Mouse (Mus musculus) heart, postnatal 25 days (tissue): ENCODE measurements at regions not wholly inside any gene's neighbourhood (a gene's known extent, or its start where the extent isn't known, plus 50 kb on each side); places are given as distances from the start of the nearest gene placed in this dataset.
"Not testable (repeated sequence)": the region's sequence is repeated elsewhere in the genome, so short reads cannot be mapped to it uniquely, and the experiment has no call there.

ENCODE experiments used
- DNase-seq: peaks from one replicate; pipeline ENCODE4 v3.0.0; 2022; ENCODE audit warnings: low spot score
- intact Hi-C: fragments of 180-260 bp; cut with DNase I; formaldehyde crosslinking; loops from one replicate; pipeline ENCODE4 v1.15.1; 2025

DNA sequence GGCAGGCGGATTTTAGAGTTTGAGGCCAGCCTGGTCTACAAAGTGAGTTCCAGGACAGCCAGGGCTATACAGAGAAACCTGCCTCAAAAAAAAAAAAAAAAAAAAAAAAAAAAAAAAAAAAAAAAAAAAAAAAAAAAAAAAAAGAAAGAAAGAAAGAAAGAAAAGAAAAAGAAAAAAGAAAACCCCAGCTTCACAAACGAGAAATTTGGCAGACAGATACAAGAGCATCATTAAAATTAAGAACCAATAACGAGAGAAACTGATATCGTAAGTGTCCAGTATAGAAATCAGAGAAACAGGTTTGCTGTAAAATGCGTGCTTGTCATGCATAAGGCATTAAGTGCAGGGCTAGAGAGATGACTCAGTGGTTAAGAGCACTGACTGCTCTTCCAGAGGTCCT lies 228.4 kb upstream of the Jarid2 start:
- intact Hi-C loops, DNase-seq: not testable (repeated sequence)

DNA sequence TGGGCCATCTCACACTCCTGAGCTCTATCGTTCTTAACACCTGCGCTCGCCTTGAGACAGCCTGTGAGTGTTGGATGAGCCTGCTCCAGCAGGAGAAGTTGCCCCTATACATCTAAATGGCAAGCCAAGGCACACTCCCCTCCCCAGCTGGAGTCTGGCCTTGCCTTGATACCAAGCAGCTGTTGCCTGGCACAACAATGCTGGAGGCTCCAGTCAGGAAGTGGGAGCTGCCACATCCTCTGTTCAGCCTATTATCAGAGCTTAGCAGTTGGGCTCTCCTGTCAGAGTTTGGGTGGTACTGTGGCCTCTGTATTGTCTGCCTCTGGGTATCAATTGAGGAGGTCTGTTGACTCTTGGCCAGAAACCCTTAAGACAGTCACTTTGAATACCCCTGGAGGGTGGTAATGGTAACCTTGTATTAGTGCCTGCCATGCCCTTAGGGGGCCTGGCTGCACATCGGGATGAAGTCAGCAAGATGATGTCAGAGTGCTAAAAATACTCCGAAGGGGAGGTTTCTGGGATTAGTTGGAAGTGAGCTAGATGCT lies 227.4 kb upstream of the Jarid2 start:
- no peak for DNase-seq
- intact Hi-C loops = no loop called here

DNA sequence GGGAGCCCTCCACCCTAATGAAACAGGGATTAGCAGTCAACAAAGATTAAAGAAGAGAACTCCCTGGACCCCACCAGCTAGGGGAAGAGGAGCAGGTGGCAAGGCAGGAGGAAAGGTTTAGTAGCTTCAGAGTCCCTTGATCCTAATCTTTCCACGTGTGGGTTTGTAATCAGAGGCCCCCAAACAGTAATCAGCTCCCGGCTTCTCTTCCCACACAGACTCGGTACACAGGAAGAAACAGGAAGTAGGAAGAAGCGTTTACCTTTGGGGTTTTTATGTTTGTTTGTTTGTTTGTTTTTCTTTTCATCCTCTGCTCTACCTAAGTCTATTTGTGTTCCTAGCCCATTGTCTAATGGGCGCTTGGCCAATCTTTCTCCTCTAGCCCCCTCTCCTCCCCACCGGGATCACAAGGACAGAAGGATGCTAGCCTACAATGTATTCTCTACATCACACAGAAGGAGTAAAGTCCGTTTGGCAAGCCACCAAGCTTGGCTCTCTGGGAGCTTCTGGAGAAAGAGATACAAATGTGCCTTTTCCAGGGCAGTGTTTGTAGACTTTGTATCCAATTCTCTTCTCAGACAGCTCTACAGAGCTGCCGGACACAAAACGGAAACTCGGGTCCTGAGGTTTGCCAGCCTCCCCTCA lies 226.5 kb upstream of the Jarid2 start:
- intact Hi-C loops = no loop called here
- DNase-seq = no peak

DNA sequence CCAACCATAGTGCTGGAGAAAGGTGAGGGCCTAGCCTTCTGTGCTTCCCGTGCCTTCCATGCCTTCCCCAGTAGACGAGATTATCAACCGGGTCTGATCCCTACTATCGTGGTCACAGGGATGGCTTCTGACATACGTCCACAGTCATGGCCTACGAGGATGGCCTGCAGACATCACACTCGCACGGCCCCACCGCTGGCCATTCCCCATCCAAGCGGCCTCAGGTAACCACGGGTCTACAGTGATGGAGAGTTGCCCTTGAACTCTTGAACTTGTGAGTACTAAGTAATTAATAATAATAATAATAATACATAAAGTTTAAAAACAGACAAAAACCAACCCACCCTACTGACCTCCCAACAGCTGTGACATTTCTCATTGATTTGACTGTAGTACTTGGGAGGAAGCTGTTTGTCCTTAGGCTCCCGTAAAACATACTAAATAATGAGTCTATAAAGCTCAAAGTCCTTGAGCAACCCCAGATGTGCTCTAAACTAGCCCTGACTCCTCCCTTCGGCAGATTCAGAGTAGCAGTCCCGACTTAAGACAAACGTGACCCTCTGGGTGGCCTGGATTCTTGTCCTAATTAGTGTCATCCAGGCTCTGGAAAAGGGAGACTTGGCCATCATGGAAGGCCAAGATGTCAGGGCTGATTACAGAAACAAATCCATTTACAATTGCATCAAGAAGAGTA lies 225.9 kb upstream of the Jarid2 start:
- intact Hi-C loops = no loop called here
- no peak for DNase-seq

DNA sequence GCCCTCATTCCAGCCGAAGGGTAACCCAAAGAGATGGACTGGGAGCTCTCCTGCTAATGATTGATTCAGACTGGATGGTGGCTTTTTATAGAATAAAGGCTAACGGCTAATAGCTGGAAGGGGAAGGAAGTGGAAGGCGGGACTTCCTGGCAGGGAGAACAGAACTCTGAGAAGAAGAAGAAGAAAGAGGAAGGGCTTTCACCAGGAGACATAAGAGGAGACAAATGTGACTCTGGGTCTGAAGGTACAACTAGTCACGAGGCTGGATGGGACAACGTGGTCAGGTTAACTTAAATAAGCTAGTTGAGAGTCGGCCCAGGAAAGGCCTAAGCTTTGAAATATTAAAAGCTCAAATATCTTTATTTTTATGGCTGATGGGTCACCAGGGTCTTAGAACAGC lies 224.8 kb upstream of the Jarid2 start:
- no peak for DNase-seq
- intact Hi-C loops = no loop called here

DNA sequence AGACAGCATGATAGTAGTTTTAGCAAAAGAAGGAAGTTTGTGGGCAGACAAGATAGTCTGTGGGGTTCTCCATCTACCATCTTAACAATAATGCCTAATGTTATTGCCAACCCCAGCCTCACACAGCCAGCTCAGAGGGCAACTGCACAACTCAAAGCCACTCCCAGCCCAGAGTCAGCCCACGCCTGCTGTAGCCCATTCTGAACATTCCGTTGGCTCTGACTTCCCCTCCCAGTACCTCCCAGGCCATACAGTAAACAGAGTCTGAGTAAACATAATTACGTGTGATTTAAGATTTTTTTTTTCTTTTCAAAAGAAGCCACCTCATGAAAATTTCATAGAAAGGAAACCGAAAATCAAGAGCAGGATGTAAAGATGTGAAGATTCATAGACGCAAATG lies 222.3 kb upstream of the Jarid2 start:
- no peak for DNase-seq
- intact Hi-C loops = no loop called here

DNA sequence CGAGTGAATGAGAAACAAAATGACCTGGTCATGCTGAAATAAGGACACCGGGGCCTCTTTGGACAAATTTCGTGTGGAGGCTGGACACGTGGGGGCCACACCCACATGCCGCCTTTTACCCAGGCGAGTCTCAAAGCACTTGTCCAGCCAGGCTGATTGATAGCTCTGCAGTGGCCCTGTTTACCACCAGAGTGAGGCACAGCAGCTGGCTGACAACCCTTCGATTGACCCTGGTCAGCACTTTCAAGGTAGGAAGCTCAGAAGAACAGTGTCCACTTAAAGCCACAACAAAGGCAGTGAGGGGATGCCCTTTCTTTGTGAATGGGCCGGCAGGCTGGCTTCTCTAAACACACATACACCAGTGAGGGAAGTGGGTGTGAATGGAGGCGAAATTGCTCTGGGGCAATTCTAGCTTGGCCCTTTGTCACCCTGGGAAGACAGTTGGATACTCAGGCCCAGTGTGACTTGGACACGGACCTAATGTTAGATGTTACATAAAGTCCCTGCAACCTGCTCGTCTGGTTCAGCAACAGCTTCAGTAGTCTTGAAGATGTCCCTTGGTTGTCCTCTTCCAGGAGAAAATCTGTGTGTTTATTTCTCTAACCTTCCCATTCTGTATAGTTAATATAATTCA lies 219.6 kb upstream of the Jarid2 start:
- intact Hi-C loops = no loop called here
- DNase-seq = no peak

DNA sequence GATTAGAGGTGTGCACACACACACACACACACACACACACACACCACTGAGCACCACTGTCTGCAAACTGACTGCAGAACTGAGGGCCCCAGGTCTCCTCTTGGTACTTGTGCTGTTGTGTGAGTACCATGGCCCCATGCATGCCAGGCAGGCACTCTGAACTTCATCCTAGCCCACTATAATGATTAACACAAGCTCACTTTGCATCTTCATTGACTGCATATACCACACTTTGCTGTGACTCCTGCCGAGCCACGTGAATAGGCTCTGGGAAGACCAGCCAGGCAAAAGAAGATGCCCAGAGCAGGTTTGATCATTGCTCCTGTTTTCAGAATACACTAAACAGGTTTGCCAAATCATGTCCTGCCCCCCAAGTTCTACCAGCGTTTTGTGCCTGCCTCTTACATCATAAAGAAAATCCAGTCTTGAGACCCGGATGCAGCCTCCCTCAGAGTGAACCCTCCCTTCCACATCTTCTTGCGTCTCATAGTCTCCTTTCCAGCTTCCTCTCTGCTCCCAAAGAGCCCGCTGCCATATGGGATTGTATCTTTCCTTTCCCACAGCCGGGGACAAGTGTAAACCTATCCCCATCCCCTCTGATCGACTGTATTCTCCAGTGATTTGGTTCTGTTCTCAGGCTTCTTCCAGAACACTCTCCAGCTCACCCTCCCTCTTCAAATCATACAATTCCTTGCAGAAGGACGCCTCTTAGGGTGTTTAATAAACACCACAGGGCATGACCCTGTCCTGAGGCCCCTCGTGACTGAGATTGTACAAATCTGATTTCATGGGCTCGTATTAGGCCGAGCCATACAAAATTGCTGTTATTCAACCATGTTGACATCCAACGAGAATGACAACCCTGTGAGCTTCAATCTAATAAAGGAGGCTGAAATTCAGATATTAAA lies 215.6 kb upstream of the Jarid2 start:
- DNase-seq = no peak
- intact Hi-C loops = no loop called here

DNA sequence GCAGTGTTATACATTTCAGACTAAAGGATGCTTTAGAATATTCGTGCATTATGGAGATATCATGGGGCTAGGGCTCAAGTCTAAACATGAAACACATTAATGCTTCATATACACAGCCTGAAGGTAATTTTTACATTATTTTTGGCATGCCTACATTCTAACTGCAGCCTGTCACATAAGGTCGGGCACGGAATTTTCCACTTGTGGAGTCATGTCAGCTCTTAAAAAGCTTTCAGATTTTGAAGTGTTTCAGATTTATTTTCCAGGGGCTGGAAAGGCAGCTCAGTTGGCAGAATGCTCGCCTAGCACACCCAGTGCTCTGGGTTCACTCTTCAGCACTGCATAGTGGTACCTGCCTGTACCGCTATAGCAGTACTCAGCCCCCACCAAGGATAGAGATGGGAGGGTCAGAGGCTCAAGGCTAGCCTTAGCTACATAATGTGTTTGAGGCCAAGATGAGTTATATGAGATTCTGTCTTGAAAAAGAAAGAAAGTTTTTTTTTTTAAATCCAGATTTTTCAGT lies 214.6 kb upstream of the Jarid2 start:
- intact Hi-C loops = no loop called here
- DNase-seq = no peak

DNA sequence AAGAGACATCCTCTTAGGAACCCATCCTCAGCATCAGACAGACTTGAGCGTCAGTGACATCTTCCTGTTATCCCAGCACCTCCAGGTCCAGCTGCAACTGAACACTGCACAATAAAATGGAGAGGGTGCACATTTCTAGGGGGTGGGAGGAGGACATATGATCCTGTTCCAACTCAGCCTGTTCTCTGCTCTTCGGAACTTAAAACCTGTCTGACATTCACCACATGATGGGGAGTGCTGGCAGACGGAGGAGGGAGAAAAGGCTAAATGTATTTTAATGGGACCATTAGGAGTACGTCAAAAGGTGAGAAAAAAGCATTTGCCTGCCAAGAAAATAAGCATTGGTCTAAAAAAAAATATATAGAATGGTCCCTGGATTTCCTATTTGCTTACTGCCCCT lies 212.4 kb upstream of the Jarid2 start:
- intact Hi-C loops = no loop called here
- no peak for DNase-seq

DNA sequence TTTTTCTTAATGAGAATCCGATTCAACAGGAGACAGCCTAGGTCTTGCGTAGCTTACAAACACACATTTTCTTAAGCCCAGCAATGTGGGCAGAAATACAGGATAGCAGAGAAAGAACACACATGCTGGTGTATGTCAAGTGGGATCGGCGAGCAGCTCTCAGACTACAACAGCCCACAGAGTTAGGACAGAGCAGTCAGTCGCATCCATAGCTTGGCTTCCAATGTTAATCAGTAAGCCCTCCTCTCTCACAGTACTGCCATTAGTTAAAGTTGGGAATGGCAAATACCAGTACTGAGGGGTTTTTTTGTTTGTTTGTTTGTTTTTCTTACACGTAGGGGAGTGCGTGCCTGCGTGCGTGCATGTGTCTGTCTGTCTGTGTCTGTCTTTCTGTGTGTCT lies 212.0 kb upstream of the Jarid2 start:
- no peak for DNase-seq
- intact Hi-C loops = no loop called here

DNA sequence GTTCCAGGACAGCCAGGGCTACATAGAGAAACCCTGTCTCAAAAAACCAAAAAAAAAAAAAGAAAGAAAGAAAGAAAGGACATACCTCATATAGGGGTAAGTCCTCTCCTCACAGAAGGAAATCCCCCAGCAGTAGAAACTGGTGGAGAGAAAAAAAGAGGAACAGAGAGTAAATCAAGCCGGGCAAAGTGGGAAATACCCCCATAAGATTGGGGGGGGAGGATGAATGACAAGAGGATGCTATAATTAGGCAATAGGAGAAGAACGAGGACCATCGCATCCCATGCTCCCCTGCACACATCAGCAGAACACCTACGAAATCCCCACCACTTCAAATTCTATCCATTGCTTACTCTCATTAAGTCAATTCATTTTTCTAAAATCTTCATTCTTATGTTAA lies 211.1 kb upstream of the Jarid2 start:
- no peak for DNase-seq
- intact Hi-C loops = no loop called here

DNA sequence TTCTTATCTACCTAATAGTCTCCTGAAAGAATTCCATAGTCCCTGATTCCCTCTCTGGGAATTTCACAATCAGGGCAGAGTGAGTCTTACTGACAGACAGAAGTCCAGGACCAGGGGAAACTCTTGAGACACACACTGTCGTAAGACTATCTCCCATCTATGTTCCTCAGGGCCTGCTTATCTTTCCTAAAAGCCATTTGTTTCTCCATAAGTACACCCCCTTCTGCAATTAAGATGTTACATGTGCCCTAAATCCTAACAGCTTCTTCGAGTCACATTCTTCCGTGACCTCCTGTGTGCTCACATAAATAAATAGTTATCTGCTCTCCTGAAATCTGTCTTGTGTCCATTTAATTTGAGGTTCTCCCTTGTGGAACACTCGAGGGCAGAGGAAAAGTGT lies 205.8 kb upstream of the Jarid2 start:
- intact Hi-C loops = no loop called here
- DNase-seq = no peak

DNA sequence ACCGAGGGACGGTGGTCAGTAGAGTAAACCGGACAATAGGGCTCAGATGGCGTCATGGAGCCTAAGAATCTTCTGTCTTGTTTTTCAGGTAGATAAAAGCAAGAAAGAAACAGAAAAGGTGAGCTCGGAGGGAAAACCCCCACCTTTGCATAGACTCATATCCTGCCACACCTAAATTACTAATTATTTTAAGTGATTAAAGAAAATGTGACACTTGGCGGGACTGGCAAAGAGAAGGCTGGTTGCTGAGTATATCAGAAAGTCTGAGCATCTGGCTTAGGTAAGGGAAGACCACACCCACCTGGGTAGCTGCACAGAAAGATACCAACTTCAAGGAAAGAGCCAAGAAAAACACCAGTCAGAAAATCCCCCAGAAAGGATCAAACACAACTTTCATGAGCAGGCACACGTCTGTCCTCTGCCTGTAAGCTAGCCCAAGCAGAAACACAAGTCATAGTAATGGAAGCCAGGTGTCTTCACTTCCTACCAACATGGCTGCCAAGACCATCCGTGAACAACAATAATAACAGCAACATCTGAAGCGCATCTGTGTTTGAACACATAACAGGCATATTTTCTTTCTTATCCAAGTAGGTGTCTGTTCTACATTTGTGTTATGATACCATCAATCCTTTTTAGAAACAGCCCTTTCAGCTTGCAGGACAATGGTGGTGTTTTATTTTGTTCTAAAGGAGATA lies 198.3 kb upstream of the Jarid2 start:
- intact Hi-C loops = no loop called here
- no peak for DNase-seq

DNA sequence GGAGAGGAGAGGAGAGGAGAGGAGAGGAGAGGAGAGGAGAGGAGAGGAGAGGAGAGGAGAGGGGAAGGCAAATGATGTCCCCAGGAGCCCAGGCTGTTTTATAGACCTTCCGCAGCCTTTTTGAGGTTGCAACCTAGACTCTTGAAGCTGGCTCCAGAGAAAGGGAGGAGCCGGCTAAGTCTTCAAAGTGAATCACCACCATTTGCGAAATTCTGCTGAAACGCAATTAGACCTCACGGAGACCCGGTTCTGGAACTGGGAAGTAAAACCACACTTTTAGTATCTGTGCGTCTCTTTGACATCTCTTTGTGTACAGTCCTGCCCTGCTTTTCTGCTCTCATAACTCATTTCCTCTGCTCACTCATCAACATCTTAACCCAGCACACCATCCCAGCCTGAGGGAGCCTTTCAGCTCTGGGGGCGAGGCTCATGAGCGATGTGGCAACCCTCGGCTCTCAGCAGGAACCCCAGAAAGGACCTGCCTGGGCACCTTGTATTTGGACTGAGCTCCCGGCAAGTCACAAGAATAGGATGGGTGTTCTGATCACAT lies 196.6 kb upstream of the Jarid2 start:
- intact Hi-C loops = no loop called here
- no peak for DNase-seq

DNA sequence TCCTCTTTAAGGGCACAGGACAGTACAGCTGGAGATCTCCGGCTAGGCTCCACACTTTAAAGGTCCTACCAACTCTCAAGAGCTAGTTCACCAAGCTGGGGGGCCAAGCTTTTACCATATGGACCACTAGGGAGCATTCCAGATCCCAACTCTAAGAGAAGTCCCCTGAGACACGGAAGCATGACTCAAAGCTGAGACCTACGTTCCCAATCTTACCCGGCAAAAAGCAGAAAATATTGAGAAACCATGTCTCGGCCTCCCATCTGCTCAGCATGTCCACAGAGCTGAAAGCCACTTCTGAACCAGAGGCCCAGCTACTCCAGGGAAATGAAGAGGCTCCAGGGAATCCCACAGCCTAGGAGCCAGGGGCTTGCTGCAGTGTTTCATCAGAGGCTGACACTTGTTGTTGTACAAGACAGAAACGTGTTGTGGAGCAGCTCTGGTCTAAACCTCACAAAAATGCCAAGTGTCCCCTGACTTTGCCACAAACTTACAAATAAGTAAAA lies 194.6 kb upstream of the Jarid2 start:
- DNase-seq = no peak
- intact Hi-C loops = no loop called here

DNA sequence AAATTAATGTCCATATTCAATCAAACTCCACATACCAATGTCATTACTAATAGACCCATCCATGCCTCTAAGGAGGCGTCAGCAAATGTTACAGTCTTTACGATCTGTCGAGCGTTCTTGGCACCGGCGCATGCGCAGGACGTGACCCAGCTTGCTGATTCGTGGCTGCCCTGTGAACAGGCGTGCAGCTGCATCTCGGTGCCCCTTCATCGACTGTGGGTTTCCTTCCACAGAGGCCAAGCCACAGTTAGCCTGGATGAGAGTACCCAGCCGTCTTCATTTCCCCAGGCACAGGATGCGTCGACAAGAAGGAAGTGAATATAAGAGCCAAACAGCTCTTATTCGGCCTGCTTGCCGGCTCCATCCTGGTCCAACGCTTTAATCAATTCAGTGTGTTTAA lies 193.8 kb upstream of the Jarid2 start:
- intact Hi-C loops = no loop called here
- no peak for DNase-seq

DNA sequence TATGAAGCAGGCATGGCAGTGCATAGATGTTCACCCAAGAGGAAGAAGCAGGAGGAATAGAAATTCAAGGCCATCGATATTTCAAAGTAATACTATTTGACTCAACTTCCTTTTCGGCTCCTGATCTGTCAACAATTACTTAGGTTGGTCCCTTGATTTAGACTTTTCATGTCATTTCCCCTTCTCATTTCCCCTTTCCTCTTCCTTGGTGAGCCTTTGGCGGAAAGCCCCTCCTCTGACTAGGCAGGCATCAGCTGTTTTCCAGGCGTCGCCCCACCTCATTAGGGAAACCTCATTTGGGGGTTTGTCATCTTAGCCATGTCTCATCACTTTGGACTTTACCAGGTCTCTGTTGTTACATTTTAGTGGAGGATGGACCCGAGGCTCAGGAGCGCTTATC lies 191.0 kb upstream of the Jarid2 start:
- no peak for DNase-seq
- intact Hi-C loops = no loop called here

DNA sequence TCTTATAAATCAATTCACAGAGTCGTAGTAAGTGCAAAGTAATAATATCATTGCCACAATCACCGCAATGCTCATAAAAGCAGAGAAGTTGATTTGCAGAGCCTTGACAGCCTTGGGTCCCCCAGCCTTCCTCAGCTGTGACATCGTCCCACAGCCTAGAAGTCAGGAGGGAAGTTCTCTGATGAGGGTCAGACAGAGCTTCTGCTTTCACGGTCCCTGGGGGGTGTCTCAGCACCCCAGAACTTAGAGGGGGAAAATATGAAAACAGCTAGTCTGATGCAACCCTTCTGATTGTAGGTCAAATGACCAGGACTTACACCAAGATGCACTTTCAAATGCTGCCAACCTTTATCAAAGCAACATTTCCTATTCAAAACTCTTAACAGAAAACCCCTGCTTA lies 188.9 kb upstream of the Jarid2 start:
- DNase-seq = no peak
- intact Hi-C loops = loop anchor here (5.0 to 10.0 kb wide), 2 partner anchors 87 to 526 kb away; no protein-coding TSS in a partner anchor
